Mouse (Mus musculus): ENCODE measurements around the gene Acads.
A peak's percentile ranks its signal among the peaks of the same experiment; 100 is the strongest.
"Not testable (repeated sequence)": the region's sequence is repeated elsewhere in the genome, so short reads cannot be mapped to it uniquely, and the experiment has no call there.

Acads gene

DNA sequence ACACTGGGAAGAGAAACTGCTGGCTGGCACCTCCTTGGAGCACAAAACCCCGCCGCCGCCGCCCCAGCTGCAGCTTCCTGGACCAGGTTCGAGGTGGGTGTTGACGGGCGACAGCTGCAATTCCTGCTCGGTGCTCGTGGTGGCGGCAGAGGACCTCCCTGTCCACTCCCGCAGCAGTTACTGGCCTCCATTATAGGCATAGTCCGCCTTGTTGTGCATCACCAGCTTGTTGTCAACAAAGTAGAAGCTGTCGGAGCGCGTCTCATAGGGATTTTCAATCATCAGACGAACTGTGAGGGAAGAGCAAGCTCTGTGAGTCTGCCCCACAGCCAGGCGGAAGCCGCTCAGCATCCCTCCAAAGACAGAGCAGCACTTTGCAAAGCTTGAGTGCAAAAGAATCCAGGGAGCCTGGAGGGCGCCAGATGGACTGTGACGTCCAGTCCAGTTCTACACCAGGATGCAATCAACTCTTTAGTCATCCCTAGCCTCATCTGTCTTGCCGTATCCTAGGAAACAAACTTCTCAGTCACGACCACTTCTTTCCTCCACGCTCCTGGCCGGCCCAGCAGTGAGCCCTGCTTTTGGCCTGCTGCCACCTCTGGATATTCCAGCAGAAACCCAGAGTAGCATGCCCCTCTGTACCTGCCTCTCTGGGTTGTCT, 6.2 kb upstream of the Acads start:
- peak; percentile 79 to 83 for DNase-seq (ENCODE audit: low spot score in 2 of 2)

DNA sequence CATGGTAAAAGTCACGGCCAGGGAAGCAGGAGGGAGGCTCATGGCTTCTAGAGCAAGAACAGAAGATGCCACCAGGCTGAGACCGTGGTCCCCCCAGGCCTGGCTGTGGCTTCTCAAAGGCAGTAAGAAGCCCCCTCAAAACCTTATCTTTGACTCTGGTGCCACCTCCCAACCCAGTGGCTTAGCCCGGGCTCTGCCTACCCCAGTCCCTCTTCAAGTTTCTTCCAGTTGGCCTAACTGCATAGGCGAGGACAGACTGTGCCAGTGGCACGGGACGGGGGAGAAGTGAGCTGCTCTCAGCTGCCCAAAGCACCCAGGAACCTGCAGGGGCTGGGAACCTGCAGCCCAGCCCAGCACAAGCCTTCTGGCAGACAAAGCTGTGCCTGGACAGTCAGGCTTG, 5.5 kb upstream of the Acads start:
- no peak for DNase-seq (ENCODE audit: low spot score in 2 of 2)

- no peak for DNase-seq (ENCODE audit: low spot score in 2 of 2)
Observed at GRCm38 (mm10) chr5:115120978-115121377, 1.8 kb upstream of the Acads start.

GRCm38 (mm10) chr5:115117467-115117866, 1.7 kb downstream of the Acads start:
- DNase-seq (ENCODE audit: low spot score in 2 of 2): no peak

DNA sequence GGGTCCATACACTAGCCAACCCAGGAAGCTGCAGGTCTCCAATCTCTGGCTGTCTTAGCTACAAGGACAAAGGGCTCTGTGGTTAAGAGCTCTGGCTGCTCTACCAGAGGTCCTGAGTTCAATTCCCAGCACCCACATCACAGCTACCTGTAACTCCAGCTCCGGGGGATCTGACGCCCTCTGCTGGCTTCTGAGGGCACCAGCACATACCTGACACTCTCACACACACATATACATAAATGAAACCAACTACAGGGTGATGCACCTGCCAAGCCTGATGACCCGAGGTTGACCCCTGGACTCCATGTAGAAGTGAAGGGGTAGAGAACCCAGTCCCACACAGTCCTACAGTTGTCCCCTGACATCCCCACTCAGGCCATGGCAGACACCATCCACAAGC, 2.7 kb downstream of the Acads start:
- DNase-seq (ENCODE audit: low spot score in 2 of 2): no peak

DNA sequence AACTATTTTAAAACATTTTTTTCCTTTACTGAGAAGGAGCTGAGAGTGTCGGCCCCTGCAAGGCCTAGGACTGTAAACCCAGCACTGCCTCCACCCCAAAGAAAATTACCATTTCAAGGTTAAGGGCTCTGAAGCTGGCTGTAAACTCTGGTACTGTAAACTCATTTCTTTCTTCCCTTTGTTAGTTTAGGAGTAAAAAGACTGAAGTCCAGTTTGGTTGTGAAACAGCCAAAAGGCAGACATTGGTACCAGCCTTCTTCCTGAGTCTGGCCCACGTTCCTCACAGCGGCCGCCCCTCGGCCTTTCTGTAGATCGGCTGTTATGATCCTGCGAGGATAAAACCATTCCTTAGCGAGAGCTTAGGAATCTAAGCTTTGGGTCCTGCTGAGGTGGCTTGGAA, 4.6 kb downstream of the Acads start:
- DNase-seq (ENCODE audit: low spot score in 2 of 2): no peak

DNA sequence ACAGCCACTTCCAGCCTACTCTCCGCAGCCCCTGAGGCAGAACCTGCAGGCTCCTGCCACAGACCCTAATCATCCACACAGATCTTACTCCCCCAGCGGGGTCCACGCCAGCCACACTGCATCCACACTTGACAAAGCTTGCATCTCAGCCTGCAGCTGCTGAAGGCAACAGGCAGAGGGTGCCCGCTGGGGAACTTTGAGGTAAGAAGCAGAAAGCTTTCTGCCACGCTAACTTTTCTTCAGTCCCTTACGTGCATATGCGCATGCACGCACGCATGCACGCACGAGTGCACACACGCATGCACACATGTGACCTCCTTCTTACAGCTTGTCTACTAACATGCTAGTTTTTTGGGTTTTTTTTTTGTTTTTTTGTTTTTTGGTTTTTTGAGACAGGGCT, 5.9 kb downstream of the Acads start:
- DNase-seq (ENCODE audit: low spot score in 2 of 2): no peak

DNA sequence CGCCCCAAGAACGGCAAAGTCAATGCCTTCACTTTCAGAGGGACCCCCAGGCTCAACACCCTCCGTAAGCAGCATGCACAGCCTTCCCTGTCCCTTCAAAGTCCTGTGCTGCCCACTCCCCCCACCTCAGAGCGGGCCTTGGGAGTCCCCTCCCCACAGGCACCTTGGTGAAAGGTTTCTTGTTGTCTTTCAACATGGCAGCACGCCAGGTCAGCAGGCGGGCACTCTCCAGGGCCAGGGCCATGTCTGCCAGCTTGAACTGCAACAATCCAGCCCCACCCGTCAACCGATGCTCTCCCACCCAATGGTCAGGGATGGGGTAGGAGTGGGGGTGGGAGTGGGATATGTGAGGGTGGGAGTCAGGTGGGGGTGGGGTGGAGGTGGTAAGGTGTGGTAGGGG, 8.0 kb downstream of the Acads start:
- DNase-seq (ENCODE audit: low spot score in 2 of 2): no peak

GRCm38 (mm10) chr5:115103253-115103652, 15.9 kb downstream of the Acads start:
- DNase-seq (ENCODE audit: low spot score in 2 of 2): not testable (repeated sequence)

DNA sequence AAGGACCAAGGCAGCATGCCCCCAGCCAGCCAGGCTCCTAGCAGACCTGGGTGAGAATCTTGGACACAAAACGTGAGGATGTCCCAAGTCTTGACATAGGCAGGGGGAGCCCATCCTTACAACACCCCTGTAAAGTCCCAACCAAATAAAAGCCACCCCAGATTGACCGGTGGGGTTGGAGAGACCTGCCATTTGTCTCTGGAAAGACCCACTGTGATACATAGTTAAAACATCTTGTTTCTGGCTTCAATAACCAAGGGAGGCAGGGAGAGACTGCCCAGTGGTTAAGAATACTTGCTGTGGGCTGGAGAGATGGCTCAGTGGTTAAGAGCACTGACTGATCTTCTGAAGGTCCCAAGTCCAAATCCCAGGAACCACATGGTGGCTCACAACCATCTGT, 16.9 kb downstream of the Acads start:
- no peak for DNase-seq (ENCODE audit: low spot score in 2 of 2)

- DNase-seq (ENCODE audit: low spot score in 2 of 2): no peak
Observed at GRCm38 (mm10) chr5:115100473-115100872, 18.7 kb downstream of the Acads start.

DNA sequence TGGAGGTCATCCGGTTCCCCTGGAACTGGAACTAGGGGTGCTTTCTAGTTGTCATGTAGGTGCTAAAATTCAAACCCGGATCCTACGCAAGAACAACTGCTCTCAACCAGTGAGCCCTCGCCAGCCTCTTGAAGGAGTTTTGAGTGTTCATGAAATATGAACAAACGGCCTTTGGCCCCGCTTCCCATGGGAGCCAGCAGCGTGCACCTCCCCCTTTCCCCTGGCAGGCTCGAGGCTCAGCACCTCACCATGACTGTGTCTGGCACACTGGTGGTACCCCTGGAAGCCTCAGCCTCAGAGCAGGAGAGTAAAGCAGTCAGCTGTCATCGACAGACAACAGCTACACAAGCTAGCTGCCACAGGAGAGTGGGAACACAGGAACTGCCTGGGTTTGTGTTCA, 19.2 kb downstream of the Acads start:
- DNase-seq (ENCODE audit: low spot score in 2 of 2): no peak

DNA sequence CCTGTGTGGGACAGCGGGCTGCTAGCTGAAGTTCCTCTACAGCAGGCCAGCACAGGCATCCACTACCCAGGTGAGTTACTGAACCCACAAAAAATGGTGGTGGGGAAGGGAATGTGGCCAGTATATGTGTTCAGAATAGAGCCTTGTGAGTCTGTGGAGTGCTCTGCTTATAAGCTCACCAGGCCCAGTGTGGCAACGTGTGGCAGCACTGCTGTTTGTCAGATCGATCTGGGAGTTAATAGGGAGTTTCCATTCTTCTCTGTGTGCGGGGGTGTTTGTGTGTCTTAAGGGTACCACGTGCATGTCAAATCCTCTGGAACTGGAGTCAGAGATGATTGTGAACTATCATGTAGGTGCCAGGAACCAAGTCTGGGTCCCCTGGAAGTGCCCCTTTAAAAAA, 19.6 kb downstream of the Acads start:
- DNase-seq (ENCODE audit: low spot score in 2 of 2): no peak

GRCm38 (mm10) chr5:115098195-115098594, 21.0 kb downstream of the Acads start, which contains the start of gene Gm10401:
TSS of gene Gm10401 (minus strand) at chr5:115098295.
- no peak for DNase-seq (ENCODE audit: low spot score in 2 of 2)

DNA sequence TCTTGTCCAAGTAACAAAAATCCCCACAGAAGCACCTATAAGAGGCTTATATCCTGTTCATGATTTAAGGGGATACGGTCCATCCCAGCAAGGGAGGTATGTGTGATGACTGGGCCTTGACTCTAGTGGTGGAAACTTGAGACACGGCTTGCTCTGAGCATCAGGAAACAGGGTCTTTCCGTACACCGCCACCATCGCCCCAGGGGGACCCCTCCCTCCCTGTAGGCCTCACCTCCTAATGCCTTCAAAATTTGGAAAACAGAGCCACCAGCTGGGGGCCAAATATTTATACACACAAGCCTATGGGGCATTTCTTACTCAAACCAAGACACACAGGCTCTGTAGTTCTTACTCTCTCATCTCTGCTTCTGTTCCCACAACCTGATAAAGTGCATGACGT, 27.4 kb downstream of the Acads start:
- DNase-seq (ENCODE audit: low spot score in 2 of 2): no peak

GRCm38 (mm10) chr5:115091015-115091414, 28.1 kb downstream of the Acads start:
- no peak for DNase-seq (ENCODE audit: low spot score in 2 of 2)

GRCm38 (mm10) chr5:115089592-115090268, 29.4 kb downstream of the Acads start:
- DNase-seq (ENCODE audit: low spot score in 2 of 2): no peak

GRCm38 (mm10) chr5:115085675-115086074, 33.5 kb downstream of the Acads start:
- DNase-seq (ENCODE audit: low spot score in 2 of 2): no peak

GRCm38 (mm10) chr5:115083492-115083891, 35.7 kb downstream of the Acads start:
- DNase-seq (ENCODE audit: low spot score in 2 of 2): no peak

DNA sequence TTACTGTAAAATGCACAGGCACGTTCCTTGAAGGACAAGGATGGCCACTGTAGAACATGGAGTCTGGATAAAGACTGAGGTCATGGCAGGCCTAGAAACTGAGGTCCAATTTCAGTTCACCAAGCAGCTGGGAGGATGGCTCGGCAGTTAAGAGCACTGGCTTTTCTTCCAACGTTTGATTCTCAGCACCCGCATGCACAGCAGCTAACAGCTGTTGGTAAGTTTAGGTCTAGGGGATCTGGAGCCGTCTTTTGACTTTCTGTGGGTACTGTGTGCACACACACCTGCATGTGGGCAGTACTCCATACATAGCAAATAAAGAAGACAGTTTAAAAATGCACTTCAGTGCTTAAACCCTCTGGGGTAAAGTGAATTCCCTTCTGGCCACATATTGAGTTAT, 37.5 kb downstream of the Acads start:
- no peak for DNase-seq (ENCODE audit: low spot score in 2 of 2)

GRCm38 (mm10) chr5:115076144-115076901, 42.8 kb downstream of the Acads start:
- peak; percentile 61 to 76 for DNase-seq (ENCODE audit: low spot score in 2 of 2)

GRCm38 (mm10) chr5:115074749-115075148, 44.4 kb downstream of the Acads start:
- DNase-seq (ENCODE audit: low spot score in 2 of 2): no peak

- peak in 1 of 2 experiments; percentile 37 for DNase-seq (ENCODE audit: low spot score in 2 of 2)
Observed at GRCm38 (mm10) chr5:115073306-115073705, 45.8 kb downstream of the Acads start.

Data from spleen, postnatal 36 days (tissue).